Mouse (Mus musculus) intestine, embryonic 14.5 days (tissue): ENCODE data around the gene 5330417H12Rik. TPM values are rescaled to one million over a fixed set of nuclear protein-coding genes. Genes with fewer than 3 reads are reported as not detected.
A peak's percentile ranks its signal among the peaks of the same experiment; 100 is the strongest.

Experiments
- ATAC-seq: fragments of 200-750 bp; cut with Nextera tagmentation; replicated peaks from 2 replicates; pipeline ENCODE4 v1.8.0; 2017; ENCODE audit warnings: low read depth, moderate number of reproducible peaks, moderate TSS enrichment, moderate library complexity; ENCODE audit not compliant: low FRiP score, low TSS enrichment
- DNase-seq: peaks from one replicate; pipeline ENCODE4 v3.0.0-alpha.2; 2018; ENCODE audit warnings: low spot score
- H3K27ac ChIP-seq: fragments of 300-500 bp; sonication (generic); 2 replicates; pipeline ENCODE4 v1.5.1; 2014; ENCODE audit warnings: low read depth, mild to moderate bottlenecking, control low read depth
- H3K27me3 ChIP-seq: fragments of 300-500 bp; sonication (generic); replicated peaks from 2 replicates; pipeline ENCODE4 v1.6.1; 2014; ENCODE audit warnings: low read length, control low read depth; ENCODE audit not compliant: control insufficient read depth, insufficient read depth
- H3K36me3 ChIP-seq: fragments of 300-500 bp; sonication (generic); 2 replicates; pipeline ENCODE4 v1.6.1; 2014; ENCODE audit warnings: low read length, control low read depth; ENCODE audit not compliant: control insufficient read depth, insufficient read depth
- H3K4me1 ChIP-seq: fragments of 300-500 bp; sonication (generic); replicated peaks from 2 replicates; pipeline ENCODE4 v1.6.1; 2014; ENCODE audit warnings: low read length, control low read depth, mixed read lengths; ENCODE audit not compliant: control insufficient read depth, insufficient read depth
- H3K4me2 ChIP-seq: fragments of 300-500 bp; sonication (generic); 2 replicates; pipeline ENCODE4 v1.6.1; 2014; ENCODE audit warnings: low read length
- H3K4me3 ChIP-seq: fragments of 300-500 bp; sonication (generic); 2 replicates; pipeline ENCODE4 v1.5.1; 2014; ENCODE audit warnings: low read depth, low read length, control low read depth, mixed read lengths
- H3K9ac ChIP-seq: fragments of 300-500 bp; sonication (generic); 2 replicates; pipeline ENCODE4 v1.6.1; 2014; ENCODE audit warnings: mild to moderate bottlenecking, low read length
- H3K9me3 ChIP-seq: fragments of 300-500 bp; sonication (generic); 2 replicates; pipeline ENCODE4 v1.6.1; 2016; ENCODE audit warnings: low read length, control low read depth; ENCODE audit not compliant: control insufficient read depth
- WGBS: fragments of 180-500 bp; shearing (Covaris S2); extraction: QIAGEN DNeasy Blood & Tissue Kit; methylation state at CpG from one replicate; pipeline ENCODE4 v1.1.7; 2014; 5-methylcytosine and 5-hydroxymethylcytosine counted together
- polyA plus RNA-seq: library from polyadenylated mRNA; unstranded; fragments of >200 nt; fragmentation: Nextera tagmentation; extraction: Ambion mirVana; gene quantifications from 2 replicates; pipeline ENCODE4 v1.2.1, GENCODE M21; 2014

Gene 5330417H12Rik
- polyA plus RNA-seq, 1 experiment from 2014 or later: not detected

DNA sequence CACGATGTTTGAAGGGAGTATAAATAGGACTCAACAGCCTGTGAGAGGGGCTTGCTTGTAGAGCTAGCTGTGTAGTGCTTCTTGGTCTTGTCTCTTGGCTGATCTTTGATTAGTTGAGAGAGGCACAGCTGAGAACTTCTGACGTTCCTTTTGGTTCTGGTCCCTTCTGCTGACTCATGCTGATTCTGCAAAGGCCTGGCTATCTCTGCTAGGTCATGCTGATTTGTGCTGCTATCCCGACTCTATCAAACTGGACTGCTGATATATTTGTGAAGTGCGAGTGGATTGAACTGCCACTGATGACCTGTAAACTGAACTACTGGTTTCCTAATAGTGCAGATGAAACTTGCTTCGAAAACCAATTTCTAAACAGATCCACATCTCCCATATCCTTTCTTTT is 14.1 kb downstream of the 5330417H12Rik start:
- H3K4me2 ChIP-seq: no peak overlapping the region
- ATAC-seq (no peak), DNase-seq (no peak)
- H3K4me3 ChIP-seq: no peak overlapping the region
- no peaks in the 10 kb centered on the region for H3K9me3 ChIP-seq
- no peaks in the 10 kb centered on the region for H3K4me1 ChIP-seq
- no peak overlapping the region for H3K27ac ChIP-seq
- H3K27me3 ChIP-seq: no peaks in the 10 kb centered on the region
- H3K9ac ChIP-seq: no peak overlapping the region
- 88% methylated on average over 5 of the region's 5 CpGs for WGBS
- no peaks in the 10 kb centered on the region for H3K36me3 ChIP-seq

DNA sequence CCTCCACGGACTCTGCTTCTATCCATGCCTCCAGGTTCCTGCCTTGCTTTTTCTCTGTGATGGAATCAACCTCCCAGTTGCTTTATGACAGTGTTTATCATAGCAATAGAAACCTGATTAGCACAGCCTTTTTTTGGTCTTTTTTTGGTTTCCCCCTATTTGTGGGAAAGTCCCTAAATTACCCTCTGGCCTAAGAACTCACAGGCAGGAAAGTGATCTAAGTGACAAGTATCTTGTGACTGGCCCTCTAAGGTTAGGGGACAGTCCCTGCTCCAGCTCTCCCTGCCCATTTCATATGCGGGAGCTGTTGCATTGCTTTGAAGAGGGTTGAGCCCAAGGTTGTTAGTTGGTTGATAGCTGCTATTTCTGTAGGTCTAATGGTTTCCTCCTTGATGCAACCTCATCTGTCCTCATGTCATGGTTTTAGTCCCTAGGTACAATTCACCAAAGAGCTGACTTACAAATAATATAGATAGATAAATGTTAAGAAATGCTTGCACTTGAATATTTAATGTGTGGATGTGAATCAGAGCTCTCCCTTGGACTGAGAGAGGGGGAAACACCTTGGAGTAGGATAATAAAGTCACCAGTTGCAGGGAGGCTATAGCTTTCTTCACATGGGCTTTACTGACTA is 15.2 kb downstream of the 5330417H12Rik start:
- H3K9ac ChIP-seq: no peak overlapping the region
- no peaks in the 10 kb centered on the region for H3K27me3 ChIP-seq
- ATAC-seq (no peak), DNase-seq (no peak)
- H3K4me3 ChIP-seq: no peak overlapping the region
- no peaks in the 10 kb centered on the region for H3K36me3 ChIP-seq
- no peaks in the 10 kb centered on the region for H3K4me1 ChIP-seq
- H3K4me2 ChIP-seq: no peak overlapping the region
- H3K27ac ChIP-seq: no peak overlapping the region
- H3K9me3 ChIP-seq: no peaks in the 10 kb centered on the region
- 93% methylated on average over 2 of the region's 2 CpGs for WGBS

DNA sequence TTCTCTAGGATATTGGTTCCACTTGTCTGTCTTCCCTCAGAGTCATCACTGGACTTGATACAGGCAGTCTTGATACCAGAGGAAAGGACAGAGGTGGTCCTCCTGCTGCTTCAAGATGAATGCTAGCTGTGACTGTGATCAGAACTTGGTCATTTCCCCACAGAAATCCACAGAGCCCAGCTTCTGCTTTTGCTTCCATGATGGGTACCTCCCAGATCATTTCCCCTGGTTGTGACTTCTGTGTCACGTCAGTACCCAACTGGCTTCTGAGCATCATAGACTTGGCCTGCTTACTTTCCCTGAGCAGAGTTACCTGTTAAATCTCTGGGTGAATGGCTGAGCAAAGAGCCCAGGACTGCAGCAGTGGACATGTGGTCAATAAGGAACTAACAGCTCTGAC is 17.2 kb downstream of the 5330417H12Rik start:
- H3K27me3 ChIP-seq: no peaks in the 10 kb centered on the region
- no peak overlapping the region for H3K4me3 ChIP-seq
- DNase-seq (no peak), ATAC-seq (no peak)
- H3K27ac ChIP-seq: no peak overlapping the region
- H3K4me2 ChIP-seq: no peak overlapping the region
- no peak overlapping the region for H3K9ac ChIP-seq
- no peaks in the 10 kb centered on the region for H3K4me1 ChIP-seq
- 94% methylated on average over 1 of the region's 1 CpGs for WGBS
- no peaks in the 10 kb centered on the region for H3K36me3 ChIP-seq
- H3K9me3 ChIP-seq: no peaks in the 10 kb centered on the region

DNA sequence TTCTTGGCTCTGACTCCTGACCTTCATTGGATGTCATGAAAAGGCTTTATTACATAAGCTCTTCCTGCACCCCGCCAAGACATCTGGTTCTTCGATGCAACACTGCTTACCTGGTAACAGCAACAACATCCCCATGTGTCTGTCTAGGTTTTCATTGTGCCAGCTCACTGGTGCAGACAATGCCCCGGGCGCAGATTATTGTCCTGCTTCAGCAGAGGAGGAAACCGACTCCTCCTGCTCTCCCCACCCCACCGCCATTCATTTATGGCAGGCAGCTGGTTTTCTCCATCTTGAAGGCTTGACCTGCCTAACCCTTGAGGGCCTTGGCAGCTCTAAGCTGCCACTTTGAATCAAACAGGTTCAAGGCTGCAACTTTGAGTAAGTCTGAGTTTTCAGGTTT is 22.0 kb downstream of the 5330417H12Rik start:
- no peak overlapping the region for H3K9ac ChIP-seq
- no peaks in the 10 kb centered on the region for H3K36me3 ChIP-seq
- H3K27me3 ChIP-seq: no peaks in the 10 kb centered on the region
- ATAC-seq: no peak
- H3K4me2 ChIP-seq: no peak overlapping the region
- 80% methylated on average over 6 of the region's 6 CpGs for WGBS
- H3K9me3 ChIP-seq: no peaks in the 10 kb centered on the region
- no peak for DNase-seq
- no peaks in the 10 kb centered on the region for H3K4me1 ChIP-seq
- H3K27ac ChIP-seq: no peak overlapping the region
- no peak overlapping the region for H3K4me3 ChIP-seq

DNA sequence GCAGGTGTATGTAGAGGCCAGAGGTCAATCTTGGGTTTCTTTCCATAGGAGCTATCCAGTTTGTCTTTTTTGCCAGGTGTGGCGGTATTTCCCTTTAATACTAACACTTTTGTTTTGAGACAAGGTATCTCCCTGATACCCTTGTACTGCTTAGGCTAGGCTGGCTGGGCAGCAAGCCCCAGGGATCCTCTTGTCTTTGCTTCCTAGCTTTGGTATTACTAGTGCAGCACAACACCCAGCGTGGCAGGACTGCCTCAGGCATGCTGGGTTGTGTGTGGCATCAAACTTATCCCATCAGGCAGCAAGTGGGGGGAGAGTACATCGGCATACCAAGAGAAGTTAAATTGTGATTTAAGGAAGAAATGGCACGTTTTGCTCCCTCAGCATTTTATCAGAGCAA is 22.5 kb downstream of the 5330417H12Rik start:
- H3K4me3 ChIP-seq: no peak overlapping the region
- no peak for ATAC-seq
- H3K9ac ChIP-seq: no peak overlapping the region
- H3K27me3 ChIP-seq: no peaks in the 10 kb centered on the region
- H3K36me3 ChIP-seq: no peaks in the 10 kb centered on the region
- H3K27ac ChIP-seq: no peak overlapping the region
- H3K9me3 ChIP-seq: no peaks in the 10 kb centered on the region
- H3K4me1 ChIP-seq: no peaks in the 10 kb centered on the region
- no peak for DNase-seq
- WGBS: 78% methylated on average over 4 of the region's 4 CpGs
- H3K4me2 ChIP-seq: no peak overlapping the region

DNA sequence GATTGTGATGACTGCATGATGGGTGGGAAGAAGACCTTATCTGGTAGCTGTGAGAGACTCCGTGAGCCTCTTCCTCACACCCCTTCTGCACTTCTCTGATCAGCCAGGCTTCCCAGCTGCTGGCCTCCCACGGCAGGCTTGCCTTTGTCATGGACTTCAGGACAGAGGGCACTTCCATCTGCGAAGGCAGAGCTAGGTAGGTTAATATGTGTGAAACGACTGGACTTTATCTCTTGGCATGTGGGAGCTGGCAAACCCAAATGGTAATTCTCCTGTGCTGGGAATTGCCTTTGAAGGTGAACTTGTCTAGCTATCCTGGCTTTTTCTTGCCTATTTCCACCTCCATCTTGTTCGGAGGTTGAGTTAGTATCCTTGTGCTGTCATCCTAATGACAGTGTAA is 24.3 kb downstream of the 5330417H12Rik start:
- Histone ChIP-seq H3K4me2 (no peak overlapping the region), H3K9ac (no peak overlapping the region), H3K27ac (no peak overlapping the region), H3K4me3 (no peak overlapping the region), H3K4me1 (no peaks in the 10 kb centered on the region; the same call in 1 of the 2 replicates), H3K36me3 (no peaks in the 10 kb centered on the region), H3K9me3 (no peaks in the 10 kb centered on the region), H3K27me3 (no peaks in the 10 kb centered on the region)
- WGBS: 71% methylated on average over 5 of the region's 5 CpGs
- ATAC-seq (no peak), DNase-seq (no peak)

DNA sequence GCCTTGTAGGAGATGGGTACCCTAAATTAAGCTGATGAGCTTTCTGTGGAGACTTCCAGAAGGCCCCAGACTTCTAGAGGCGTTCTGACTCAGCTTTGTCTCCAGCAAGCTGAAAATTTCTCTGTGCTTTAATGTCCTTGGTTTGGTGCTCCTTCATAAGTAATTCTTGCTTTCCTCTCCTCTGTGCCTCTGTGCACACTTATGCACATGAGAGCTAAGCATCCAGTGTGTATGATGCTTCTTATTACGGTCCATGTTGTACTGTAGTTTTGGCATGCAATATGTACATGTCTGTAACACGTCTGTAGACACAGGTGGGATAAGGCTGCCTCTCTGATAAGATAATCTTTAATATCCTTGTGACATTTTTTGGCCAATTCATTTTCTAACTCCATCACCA is 27.0 kb downstream of the 5330417H12Rik start:
- ATAC-seq: no peak
- DNase-seq: no peak
- Histone ChIP-seq H3K9ac (no peak overlapping the region), H3K36me3 (no peaks in the 10 kb centered on the region), H3K4me1 (peaks cover 2% of the 10 kb centered on the region; the same call in 1 of the 2 replicates), H3K9me3 (no peaks in the 10 kb centered on the region), H3K4me3 (no peak overlapping the region), H3K27ac (no peak overlapping the region), H3K27me3 (no peaks in the 10 kb centered on the region), H3K4me2 (no peak overlapping the region)
- 79% methylated on average over 3 of the region's 3 CpGs for WGBS

DNA sequence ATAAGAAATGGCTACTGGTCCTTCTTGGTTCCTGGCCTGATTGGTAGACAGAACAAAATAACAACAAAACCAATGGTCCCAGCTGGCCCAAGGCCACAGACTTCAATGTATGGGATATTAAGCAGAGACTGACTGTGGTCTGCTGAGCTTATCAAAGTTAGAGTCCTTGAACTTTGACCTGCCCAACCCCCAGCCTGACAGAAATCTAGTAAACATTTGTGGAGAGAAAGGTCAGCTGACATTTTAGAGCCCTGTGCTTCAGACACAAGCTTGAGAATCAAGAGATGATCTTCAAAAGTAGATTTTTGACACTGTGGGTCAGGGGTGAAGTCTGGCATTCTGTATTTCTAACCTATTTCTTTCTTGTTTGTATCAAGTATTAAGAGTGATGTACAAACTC is 28.2 kb downstream of the 5330417H12Rik start:
- Histone ChIP-seq H3K9ac (no peak overlapping the region), H3K4me2 (no peak overlapping the region), H3K4me1 (peaks cover 2% of the 10 kb centered on the region; the same call in 1 of the 2 replicates), H3K27ac (no peak overlapping the region), H3K9me3 (no peaks in the 10 kb centered on the region), H3K36me3 (peaks cover 4% of the 10 kb centered on the region), H3K27me3 (no peaks in the 10 kb centered on the region), H3K4me3 (no peak overlapping the region)
- ATAC-seq: no peak
- DNase-seq: no peak

DNA sequence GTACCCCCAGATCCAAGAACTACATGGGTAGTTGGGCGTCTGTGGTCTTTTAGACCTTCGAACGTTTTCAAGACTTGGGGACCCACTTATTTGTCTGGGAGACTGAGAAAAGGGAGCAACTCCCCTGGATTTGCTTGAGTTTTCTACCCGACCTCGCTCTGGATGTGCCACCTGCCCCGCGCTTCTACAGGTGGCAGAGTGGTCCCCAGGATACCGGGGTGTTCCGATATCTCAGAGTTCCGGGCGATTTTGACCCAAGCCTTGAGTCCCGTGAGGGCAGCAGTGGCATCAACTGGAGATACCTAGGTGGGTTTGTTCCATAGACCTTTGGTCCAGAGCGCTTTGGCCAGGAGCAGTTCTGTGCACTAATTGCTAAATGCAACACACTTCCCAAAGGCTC is 29.5 kb downstream of the 5330417H12Rik start:
- WGBS: 10% methylated on average over 13 of the region's 13 CpGs
- Histone ChIP-seq H3K4me3 (peak overlapping the region; percentile 56), H3K9me3 (no peaks in the 10 kb centered on the region), H3K27ac (no peak overlapping the region), H3K9ac (peak overlapping the region; percentile 42), H3K4me1 (peaks cover 2% of the 10 kb centered on the region; the same call in 1 of the 2 replicates), H3K27me3 (no peaks in the 10 kb centered on the region), H3K4me2 (peak overlapping the region; percentile 81), H3K36me3 (peaks cover 11% of the 10 kb centered on the region)
- no peak for DNase-seq
- peak; percentile 14; the same call in 1 of the 2 replicates for ATAC-seq
